Mouse (Mus musculus): Measurements from ENCODE around the gene Fam171a2. TPM values are rescaled to one million over a fixed set of nuclear protein-coding genes. Genes with fewer than 3 reads are reported as not detected.
A peak's percentile ranks its signal among the peaks of the same experiment; 100 is the strongest.
"Not testable (repeated sequence)": the region's sequence is repeated elsewhere in the genome, so short reads cannot be mapped to it uniquely, and the experiment has no call there.

The Fam171a2 gene
- polyA plus RNA-seq, 1 experiment from 2014 or later: 13.1 TPM

DNA sequence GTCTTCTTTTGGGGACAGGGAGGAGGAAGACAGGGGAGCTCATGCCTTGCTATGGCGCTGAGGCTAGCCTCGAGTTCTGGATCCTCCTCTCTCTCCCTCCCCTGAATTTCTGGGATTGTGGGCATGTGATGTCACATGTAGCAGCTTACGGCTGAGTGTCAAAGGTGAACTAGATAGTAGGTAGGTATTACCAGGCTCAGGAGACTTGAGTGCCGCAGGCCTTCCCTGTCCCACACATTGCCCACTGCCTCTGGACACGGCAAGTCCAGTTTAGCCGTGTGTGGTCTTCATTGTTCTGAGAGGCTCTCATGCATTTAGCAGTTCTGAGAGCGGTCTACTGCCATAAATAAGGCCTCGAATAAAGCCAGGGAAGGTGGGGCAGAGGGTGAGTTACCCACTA is 34.4 kb downstream of the Fam171a2 start:
- ATAC-seq (no peak), DNase-seq (ENCODE audit: low read depth, low spot score) (no peak)
- POLR2A ChIA-PET: interaction anchor here (10.8 kb wide), 1 partner anchor 94 kb away, joined by 110 read pairs; the partner anchor contains the start of gene Ubtf
- CTCF ChIA-PET: interaction anchor here (1.8 to 7.1 kb wide), 5 partner anchors 9 to 114 kb away, joined by 4 to 46 read pairs (median 11); partner anchors contain the start of gene Grn
- in situ Hi-C loops (cut with MboI; ENCODE audit: low pct_unique_long_range_greater_than_20kb): loop anchor here (10.0 kb wide), 1 partner anchor 108 kb away; no protein-coding TSS in a partner anchor
- peaks cover 3% of the 10 kb centered on the region for H3K27me3 ChIP-seq
- no peak for TF ChIP-seq CTCF (IDR thresholded peaks at IDR 0.05)

DNA sequence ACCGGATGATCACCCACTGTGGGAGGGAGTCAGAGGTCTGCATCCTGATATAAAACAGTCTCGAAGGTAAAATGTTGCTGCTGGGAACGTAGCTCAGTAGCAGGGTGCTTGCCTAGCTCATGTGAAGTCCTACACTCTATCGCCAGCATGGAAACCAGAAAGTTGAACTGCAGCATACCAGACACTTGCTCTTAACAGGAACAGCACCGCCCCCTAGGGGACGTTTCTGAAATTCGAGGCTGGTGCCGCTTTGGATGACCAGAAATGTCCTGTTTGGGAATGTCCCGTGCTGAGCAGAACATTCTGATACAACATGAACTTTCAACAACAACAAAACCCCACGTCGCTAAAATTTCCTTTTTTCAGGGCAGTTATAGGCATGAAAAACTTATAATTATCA is 35.8 kb downstream of the Fam171a2 start:
- DNase-seq (ENCODE audit: low read depth, low spot score) (no peak), ATAC-seq (no peak)
- ChIA-PET POLR2A (interaction anchor here (10.8 kb wide), 1 partner anchor 93 kb away, joined by 110 read pairs; the partner anchor contains the start of gene Ubtf), CTCF (interaction anchor here (1.0 to 7.1 kb wide), 10 partner anchors 8 to 145 kb away, joined by 3 to 46 read pairs (median 4); partner anchors contain the start of genes Grn and Ubtf)
- in situ Hi-C loops (cut with MboI; ENCODE audit: low pct_unique_long_range_greater_than_20kb): loop anchor here (10.0 kb wide), 1 partner anchor 107 kb away; no protein-coding TSS in a partner anchor
- H3K27me3 ChIP-seq: no peaks in the 10 kb centered on the region
- no peak for TF ChIP-seq CTCF (IDR thresholded peaks at IDR 0.05)

DNA sequence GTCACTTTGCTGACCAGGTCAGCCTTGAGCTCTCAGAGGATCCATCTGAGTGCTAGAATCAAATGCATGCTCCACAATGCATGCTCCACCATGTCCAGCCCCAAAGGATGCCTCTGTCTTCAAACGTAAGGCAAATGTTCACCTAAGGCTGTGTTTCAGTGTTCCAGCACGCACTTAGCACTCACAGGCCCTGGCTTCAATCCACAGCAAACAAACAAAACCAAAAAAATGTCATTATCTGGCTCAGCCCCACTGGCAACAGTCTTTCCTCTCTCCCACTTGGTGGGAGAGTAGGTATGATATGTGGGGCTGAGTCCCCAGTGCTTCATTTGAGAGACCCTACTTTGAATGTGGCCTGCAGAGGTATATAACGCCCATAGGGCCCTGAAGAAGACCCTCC is 36.4 kb downstream of the Fam171a2 start:
- no peaks in the 10 kb centered on the region for H3K27me3 ChIP-seq
- CTCF ChIA-PET: interaction anchor here (1.0 to 7.1 kb wide), 10 partner anchors 8 to 144 kb away, joined by 3 to 46 read pairs (median 4); partner anchors contain the start of genes Grn and Ubtf
- in situ Hi-C loops (cut with MboI; ENCODE audit: low pct_unique_long_range_greater_than_20kb): loop anchor here (10.0 kb wide), 1 partner anchor 106 kb away; no protein-coding TSS in a partner anchor
- no peak for TF ChIP-seq CTCF (IDR thresholded peaks at IDR 0.05)
- POLR2A ChIA-PET: interaction anchor here (10.8 kb wide), 1 partner anchor 92 kb away, joined by 110 read pairs; the partner anchor contains the start of gene Ubtf
- ATAC-seq (no peak), DNase-seq (ENCODE audit: low read depth, low spot score) (no peak)

DNA sequence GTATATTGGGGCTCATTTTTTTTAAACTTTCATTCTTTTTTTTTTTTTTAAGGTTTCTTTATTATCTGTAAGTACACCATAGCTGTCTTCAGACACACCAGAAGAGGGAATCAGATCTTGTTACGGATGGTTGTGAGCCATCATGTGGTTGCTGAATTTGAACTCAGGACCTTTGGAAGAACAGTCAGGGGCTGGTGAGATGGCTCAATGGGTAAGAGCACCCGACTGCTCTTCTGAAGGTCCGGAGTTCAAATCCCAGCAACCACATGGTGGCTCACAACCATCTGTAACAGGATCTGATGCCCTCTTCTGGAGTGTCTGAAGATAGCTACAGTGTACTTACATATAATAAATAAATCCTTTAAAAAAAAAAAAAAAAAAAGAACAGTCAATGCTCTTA is 37.1 kb downstream of the Fam171a2 start:
- ChIA-PET CTCF (interaction anchor here (3.5 to 7.1 kb wide), 2 partner anchors 95 to 102 kb away, joined by 11 to 46 read pairs; no protein-coding TSS in a partner anchor), POLR2A (interaction anchor here (1.0 to 10.8 kb wide), 2 partner anchors 56 to 91 kb away, joined by 4 to 110 read pairs; partner anchors contain the start of gene Ubtf)
- H3K27me3 ChIP-seq; DNase-seq (ENCODE audit: low read depth, low spot score); ATAC-seq: not testable (repeated sequence)
- in situ Hi-C loops (cut with MboI; ENCODE audit: low pct_unique_long_range_greater_than_20kb): loop anchor here (10.0 kb wide), 1 partner anchor 106 kb away; no protein-coding TSS in a partner anchor

DNA sequence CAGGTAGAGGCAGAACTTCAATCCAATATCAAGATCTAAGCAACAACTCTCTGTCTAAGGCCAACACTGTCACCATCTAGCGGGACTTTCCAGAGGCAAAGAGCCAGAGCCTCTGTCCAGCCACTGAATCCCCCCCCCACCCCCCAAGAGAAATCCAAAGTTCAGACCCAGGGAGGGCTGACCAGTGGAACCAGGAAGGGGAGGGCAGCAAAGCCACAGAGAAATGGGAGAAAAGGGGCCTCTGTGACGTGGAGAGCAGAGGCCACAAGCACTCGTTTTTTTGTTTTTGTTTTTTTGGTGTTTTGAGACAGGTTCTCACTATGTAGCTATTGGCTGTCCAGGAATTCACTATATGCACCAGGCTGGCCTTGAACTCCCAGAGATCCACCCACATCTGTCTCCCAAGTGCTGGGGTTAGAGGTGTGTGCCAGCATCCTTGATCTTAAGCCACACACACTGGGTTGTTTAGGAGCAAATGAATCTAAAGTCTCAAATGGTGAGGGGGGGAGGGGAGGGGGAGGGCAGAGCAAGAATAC is 37.6 kb downstream of the Fam171a2 start:
- DNase-seq (ENCODE audit: low read depth, low spot score) (no peak), ATAC-seq (no peak)
- in situ Hi-C loops (cut with MboI; ENCODE audit: low pct_unique_long_range_greater_than_20kb): loop anchor here (5.0 to 10.0 kb wide), 2 partner anchors 88 to 105 kb away; no protein-coding TSS in a partner anchor
- H3K27me3 ChIP-seq: no peaks in the 10 kb centered on the region
- no peak for TF ChIP-seq CTCF (IDR thresholded peaks at IDR 0.05)
- ChIA-PET POLR2A (interaction anchor here (0.6 to 10.8 kb wide), 6 partner anchors 10 to 125 kb away, joined by 3 to 110 read pairs (median 4); partner anchors contain the start of genes Tmub2 and Ubtf), CTCF (interaction anchor here (1.3 to 7.1 kb wide), 2 partner anchors 21 to 102 kb away, joined by 3 to 46 read pairs; no protein-coding TSS in a partner anchor)

DNA sequence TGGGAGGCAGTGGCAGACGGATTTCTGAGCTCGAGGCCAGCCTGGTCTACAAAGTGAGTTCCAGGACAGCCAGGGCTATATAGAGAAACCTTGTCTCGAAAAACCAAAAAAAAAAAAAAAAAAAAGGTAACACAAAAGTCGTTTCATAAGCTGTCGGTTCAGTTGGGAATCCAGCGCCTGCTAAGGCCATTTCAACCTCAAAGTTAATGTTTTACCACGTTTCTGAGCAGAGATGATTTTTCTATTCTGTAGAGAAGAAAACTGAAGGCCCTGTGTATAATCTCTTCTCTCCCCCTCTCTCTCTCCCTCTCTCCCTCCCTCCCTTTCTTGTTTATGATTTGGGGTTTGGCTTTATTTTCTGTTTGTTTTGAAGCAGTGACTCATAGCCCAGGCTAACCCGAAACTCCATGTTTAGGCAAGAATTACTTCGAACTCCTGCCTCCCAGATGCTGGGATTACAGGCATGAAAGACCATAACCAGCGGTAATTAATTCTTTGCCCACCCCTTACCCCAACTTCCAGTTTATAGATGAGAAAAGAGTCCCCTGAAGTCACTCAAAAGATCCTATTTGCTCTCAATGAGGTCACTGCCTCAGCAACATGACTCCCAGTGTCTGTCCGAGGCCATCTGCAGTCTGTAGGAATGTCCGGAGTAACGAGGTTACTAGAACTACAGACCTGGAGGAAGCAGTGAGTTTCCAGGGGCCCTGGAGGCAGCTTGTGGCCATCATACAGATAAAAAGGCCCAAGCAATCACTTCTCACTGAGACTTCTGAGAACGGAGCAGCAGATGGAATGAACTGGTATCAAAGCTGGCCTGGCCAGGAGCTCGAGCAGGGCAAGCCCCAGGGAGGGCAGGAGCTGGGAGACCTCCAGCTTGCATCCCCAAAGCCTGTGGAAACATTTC is 38.3 kb downstream of the Fam171a2 start:
- in situ Hi-C loops (cut with MboI; ENCODE audit: low pct_unique_long_range_greater_than_20kb): loop anchor here (5.0 kb wide), 1 partner anchor 87 kb away; no protein-coding TSS in a partner anchor
- TF ChIP-seq CTCF (IDR thresholded peaks at IDR 0.05): no peak
- DNase-seq (ENCODE audit: low read depth, low spot score): no peak
- POLR2A ChIA-PET: interaction anchor here (0.6 to 10.8 kb wide), 8 partner anchors 10 to 141 kb away, joined by 3 to 110 read pairs (median 4); partner anchors contain the start of genes Tmub2 and Ubtf
- CTCF ChIA-PET: interaction anchor here (1.3 to 7.1 kb wide), 2 partner anchors 21 to 101 kb away, joined by 3 to 46 read pairs; no protein-coding TSS in a partner anchor
- no peak for ATAC-seq
- H3K27me3 ChIP-seq: no peaks in the 10 kb centered on the region

DNA sequence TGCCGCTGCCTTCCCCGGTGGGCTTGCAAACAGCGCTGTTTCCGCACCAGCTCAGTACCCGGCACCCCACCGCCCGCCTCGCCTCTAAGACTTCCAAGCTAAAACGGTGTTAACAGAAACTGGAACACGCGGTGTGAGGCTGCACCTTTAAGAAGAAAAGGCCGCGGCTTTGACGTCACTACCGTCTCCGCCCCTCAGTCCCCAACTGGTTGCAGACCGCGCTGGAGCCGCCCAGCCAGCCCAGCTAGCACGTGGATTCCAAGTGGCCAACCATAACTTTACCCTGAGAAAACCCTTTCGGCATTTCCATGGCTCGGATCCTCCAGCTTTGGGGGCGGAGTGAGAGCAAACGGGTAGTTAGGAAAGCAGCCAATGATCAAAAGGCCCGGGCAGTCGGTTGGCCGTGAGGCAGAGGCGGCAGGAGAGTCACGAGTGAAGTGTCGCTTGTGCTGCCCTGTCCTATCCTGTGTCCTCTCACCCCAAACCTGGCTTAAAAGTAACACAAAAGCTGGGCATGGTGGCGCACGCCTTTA is 39.1 kb downstream of the Fam171a2 start:
- TF ChIP-seq CTCF (IDR thresholded peaks at IDR 0.05): no peak
- ATAC-seq (peak; percentile 56), DNase-seq (ENCODE audit: low read depth, low spot score) (peak; percentile 96)
- no peaks in the 10 kb centered on the region for H3K27me3 ChIP-seq
- CTCF ChIA-PET: interaction anchor here (1.3 to 7.1 kb wide), 2 partner anchors 22 to 100 kb away, joined by 3 to 46 read pairs; no protein-coding TSS in a partner anchor
- in situ Hi-C loops (cut with MboI; ENCODE audit: low pct_unique_long_range_greater_than_20kb): loop anchor here (5.0 kb wide), 1 partner anchor 86 kb away; no protein-coding TSS in a partner anchor
- POLR2A ChIA-PET: interaction anchor here (0.6 to 10.8 kb wide), 6 partner anchors 23 to 142 kb away, joined by 3 to 110 read pairs (median 4); partner anchors contain the start of genes Tmub2 and Ubtf

DNA sequence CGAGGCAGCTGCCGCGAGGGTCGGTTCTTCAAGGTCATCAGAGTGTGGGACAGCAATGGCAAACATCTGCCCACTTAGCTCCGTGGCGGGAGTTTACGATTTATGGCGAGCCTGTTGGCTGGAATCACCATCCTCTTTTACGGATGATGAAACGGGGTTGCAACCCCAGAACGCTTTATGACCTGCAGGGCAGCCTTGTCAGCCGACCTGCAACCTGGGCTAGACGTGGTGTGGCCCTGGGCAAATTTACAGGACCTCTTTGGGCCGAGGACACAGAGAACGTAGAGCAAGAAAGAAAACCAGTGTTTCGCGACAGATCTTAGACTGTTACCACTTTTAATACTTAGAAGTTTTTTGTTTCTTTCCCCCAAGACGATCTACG is 39.7 kb downstream of the Fam171a2 start, which contains the start of gene Slc25a39:
Gene Slc25a39 (minus strand): TSS at position 113 of the 382 bp plus-strand sequence.
- no peaks in the 10 kb centered on the region for H3K27me3 ChIP-seq
- DNase-seq (ENCODE audit: low read depth, low spot score): no peak
- ChIA-PET CTCF (interaction anchor here (7.1 kb wide), 1 partner anchor 100 kb away, joined by 46 read pairs; no protein-coding TSS in a partner anchor), POLR2A (interaction anchor here (0.6 to 10.8 kb wide), 6 partner anchors 24 to 131 kb away, joined by 3 to 110 read pairs (median 3); partner anchors contain the start of genes Tmub2 and Ubtf)
- in situ Hi-C loops (cut with MboI; ENCODE audit: low pct_unique_long_range_greater_than_20kb): loop anchor here (5.0 kb wide), 1 partner anchor 86 kb away; no protein-coding TSS in a partner anchor
- ATAC-seq: peak; percentile 10
- TF ChIP-seq CTCF (IDR thresholded peaks at IDR 0.05): no peak
